Mouse (Mus musculus) G1E (cell line): ENCODE measurements around the gene Mamdc4. TPM values are rescaled to one million over a fixed set of nuclear protein-coding genes. Genes with fewer than 3 reads are reported as not detected.
A peak's percentile ranks its signal among the peaks of the same experiment; 100 is the strongest.

Experiments used
- ATAC-seq: 2 replicates; pipeline ENCODE4 v1.8.0; 2016; ENCODE audit warnings: mild to moderate bottlenecking; ENCODE audit not compliant: insufficient number of reproducible peaks, poor library complexity, low FRiP score, severe bottlenecking; ENCODE audit errors: extremely low read depth
- DNase-seq: peaks from one replicate; pipeline ENCODE4 v3.0.0; 2012; ENCODE audit warnings: low spot score
- H3K27me3 ChIP-seq: 2 replicates; pipeline ENCODE4 v1.6.1; 2012; ENCODE audit warnings: mild to moderate bottlenecking, low read length, inconsistent platforms; ENCODE audit not compliant: insufficient read depth
- H3K36me3 ChIP-seq: replicated peaks from 2 replicates; pipeline ENCODE3; 2012; ENCODE audit warnings: mild to moderate bottlenecking, inconsistent platforms
- H3K4me1 ChIP-seq: 2 replicates; pipeline ENCODE4 v1.6.1; 2012; ENCODE audit warnings: low read depth, low read length, inconsistent platforms, mixed read lengths; ENCODE audit not compliant: insufficient read depth
- H3K4me3 ChIP-seq: 2 replicates; pipeline ENCODE4 v1.5.1; 2012; ENCODE audit warnings: low read depth, mild to moderate bottlenecking, inconsistent platforms, low read length, moderate library complexity, mixed read lengths
- H3K9me3 ChIP-seq: replicated peaks from 2 replicates; pipeline ENCODE4 v1.6.1; 2012; ENCODE audit warnings: inconsistent platforms
- CTCF ChIP-seq: IDR thresholded peaks from 2 replicates; pipeline ENCODE4 v1.5.1; 2012; ENCODE audit warnings: low read depth, low read length, inconsistent platforms, mixed read lengths
- GATA1 ChIP-seq: IDR thresholded peaks from 2 replicates; pipeline ENCODE4 v1.6.1; 2012; ENCODE audit warnings: borderline replicate concordance, low read length, inconsistent platforms, mixed read lengths
- GATA2 ChIP-seq: IDR thresholded peaks from 2 replicates; pipeline ENCODE4 v1.6.1; 2012; ENCODE audit warnings: low read depth, low read length, inconsistent platforms, borderline replicate concordance
- POLR2AphosphoS5 ChIP-seq: IDR thresholded peaks from 2 replicates; pipeline ENCODE4 v1.6.1; 2012; ENCODE audit warnings: low read depth, low read length, inconsistent platforms; ENCODE audit not compliant: insufficient replicate concordance
- TAL1 ChIP-seq: conservative IDR thresholded peaks from 2 replicates; pipeline ENCODE4 v1.6.1; 2012; ENCODE audit warnings: low read depth, low read length, inconsistent platforms, mixed read lengths
- polyA plus RNA-seq: library from polyadenylated mRNA; stranded (reverse); fragments of >175 nt; gene quantifications from 2 replicates; pipeline ENCODE4 v1.2.3, GENCODE M21; 2012
- total RNA-seq, 2 experiments: library from RNA; stranded (forward) in 1 of 2; stranded (reverse) in 1 of 2; fragments of 200-1000 nt in 1 of 2; fragments of >200 nt in 1 of 2; fragmentation: Nextera tagmentation in 1 of 2; gene quantifications; 2 replicates each; pipeline ENCODE4 v1.2.3; 2014 to 2017

Gene Mamdc4
- total and polyA plus RNA-seq, 3 experiments = 1.4 to 4.3 (median 1.9) TPM

DNA sequence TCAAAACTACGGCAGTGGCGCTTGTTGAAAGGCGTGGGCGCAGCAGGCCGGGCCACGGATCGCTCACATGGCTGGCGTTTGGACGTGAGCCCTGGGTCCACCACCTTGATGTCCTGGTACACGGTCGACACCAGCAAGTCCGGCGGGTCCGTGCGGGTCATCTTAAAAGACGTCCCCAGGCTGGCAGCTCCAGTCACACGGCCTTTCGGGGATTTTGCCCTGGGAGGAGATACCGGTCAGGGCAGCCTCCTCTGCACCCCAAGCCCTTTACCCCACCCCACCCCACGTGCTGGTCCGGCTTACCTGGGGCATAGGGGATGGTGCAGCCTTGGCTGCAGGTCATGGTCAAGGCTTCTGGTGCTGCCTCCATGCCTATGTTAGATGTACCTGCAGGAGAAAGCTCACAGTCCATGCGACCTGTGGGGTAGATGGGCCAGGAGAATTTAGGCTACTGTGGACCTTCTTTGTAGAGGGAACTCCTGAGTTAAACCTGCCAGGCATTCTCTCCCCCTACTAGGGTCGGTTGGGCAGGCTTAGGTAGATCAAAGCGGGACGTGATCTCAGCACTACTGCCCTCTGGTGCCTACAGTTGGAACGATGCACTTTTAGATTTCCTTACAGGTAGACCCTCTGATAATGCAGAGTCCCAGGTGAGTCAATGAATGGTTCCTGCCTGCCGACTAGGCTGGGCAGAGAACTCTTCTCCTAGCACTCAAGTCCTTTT, 5.3 kb upstream of the Mamdc4 start:
- no peak for TF ChIP-seq TAL1
- H3K36me3 ChIP-seq = peaks cover 31% of the 10 kb centered on the region
- ATAC-seq (no peak), DNase-seq (no peak)
- H3K4me3 ChIP-seq = peak overlapping the region; percentile 44; the same call in 1 of the 2 replicates
- H3K4me1 ChIP-seq = peaks cover 37% of the 10 kb centered on the region
- peaks cover 4% of the 10 kb centered on the region; the same call in 1 of the 2 replicates for H3K27me3 ChIP-seq
- peaks cover 54% of the 10 kb centered on the region for H3K9me3 ChIP-seq

DNA sequence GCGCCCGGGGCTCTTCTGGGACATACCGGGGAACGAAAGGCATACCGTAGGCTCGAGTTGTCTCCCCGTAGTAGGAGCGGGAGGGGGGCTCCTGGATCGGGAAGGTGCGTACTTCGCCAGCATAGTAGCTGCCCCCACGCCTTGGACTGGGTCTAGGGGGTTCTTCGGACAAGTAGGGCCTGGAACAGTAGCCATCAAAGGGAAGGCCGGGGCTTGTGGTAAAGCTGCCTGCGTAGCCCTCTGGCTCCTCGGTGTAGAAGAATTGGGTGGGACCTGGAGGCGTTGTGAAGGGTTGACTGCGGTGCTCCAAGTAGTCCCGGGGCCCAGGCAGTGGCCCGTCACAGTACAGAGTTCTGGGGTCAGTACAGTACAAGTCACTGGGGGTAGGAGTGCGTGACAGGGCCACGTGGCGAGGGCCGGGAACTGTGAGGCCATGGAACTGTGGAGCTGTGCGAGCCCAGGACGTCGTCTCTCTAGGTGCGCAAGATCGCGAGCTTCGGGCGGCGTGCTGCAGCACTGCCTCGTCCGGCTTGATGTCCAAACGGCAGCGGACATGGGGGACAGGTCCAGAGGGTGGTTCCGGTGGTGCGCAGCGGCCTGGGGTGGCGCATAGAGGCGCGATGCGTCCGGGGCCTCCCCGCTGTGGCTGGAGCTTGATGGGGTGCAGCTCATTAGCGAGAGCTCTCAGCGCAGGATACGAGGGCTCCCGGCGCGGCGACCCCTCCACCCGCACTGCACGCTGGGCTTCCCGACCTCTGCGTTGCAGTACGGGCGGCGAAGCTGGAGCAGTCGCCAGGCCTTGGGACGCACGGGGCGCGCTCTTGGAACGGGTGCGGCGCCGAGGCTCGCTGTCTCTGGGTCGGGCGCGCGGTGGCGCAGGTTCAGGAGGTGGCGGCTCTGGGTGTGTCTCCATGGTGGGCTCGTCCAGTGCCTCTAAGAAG, 4.4 kb upstream of the Mamdc4 start:
- Histone ChIP-seq H3K4me1 (peaks cover 45% of the 10 kb centered on the region), H3K4me3 (peak overlapping the region; percentile 58; the same call in 1 of the 2 replicates), H3K36me3 (peaks cover 23% of the 10 kb centered on the region), H3K9me3 (peaks cover 54% of the 10 kb centered on the region), H3K27me3 (peaks cover 4% of the 10 kb centered on the region; the same call in 1 of the 2 replicates)
- TF ChIP-seq GATA2 (no peak), POLR2AphosphoS5 (no peak), GATA1 (no peak), TAL1 (no peak), CTCF (no peak)
- ATAC-seq (no peak), DNase-seq (no peak)

DNA sequence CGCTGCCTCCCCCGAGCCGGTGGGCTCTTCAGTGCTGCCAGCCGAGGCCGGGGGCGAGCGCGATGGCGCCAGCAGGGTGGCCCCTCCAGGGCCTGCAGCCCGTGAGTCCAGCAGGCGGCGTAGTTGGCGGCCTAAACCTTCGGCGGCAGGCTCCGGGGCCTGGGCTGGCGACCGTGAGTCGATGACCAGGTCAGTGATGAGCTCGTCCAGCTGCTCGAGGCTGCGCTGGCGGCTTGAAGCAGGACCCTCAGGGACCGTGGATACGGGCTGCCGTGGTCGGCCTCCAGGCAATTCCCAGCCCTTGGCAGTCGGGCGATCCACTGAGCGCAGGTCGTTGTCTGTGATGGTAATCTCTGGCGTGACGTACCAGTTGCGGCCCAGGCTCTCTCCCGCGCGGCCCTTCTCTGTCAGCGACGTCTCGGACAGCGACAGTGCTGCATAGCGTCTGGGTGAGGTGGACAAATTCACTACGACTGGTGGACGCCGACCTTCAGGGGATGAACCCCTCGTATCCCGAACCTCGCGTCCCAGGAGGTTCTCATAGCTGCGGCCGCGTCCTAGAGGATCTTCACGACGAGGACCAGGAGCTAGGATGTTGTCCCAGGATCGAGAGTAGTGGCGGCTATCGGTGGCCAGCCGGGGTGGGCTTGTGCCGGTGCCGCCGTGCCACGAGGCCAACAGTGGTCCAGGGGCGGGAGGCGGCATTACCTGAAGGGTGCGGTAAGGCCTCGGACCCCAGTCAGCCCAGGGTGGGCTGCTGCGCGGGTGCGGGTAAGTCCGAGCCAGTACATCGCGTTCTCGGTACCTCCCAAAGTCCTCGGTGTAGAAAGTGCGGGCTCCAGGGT, 3.5 kb upstream of the Mamdc4 start:
- Histone ChIP-seq H3K27me3 (peaks cover 4% of the 10 kb centered on the region; the same call in 1 of the 2 replicates), H3K4me1 (peaks cover 51% of the 10 kb centered on the region), H3K4me3 (peak overlapping the region; percentile 58; the same call in 1 of the 2 replicates), H3K36me3 (peaks cover 17% of the 10 kb centered on the region), H3K9me3 (peaks cover 54% of the 10 kb centered on the region)
- no peak for DNase-seq
- TF ChIP-seq POLR2AphosphoS5 = no peak
- no peak for TF ChIP-seq GATA2
- no peak for TF ChIP-seq TAL1
- TF ChIP-seq GATA1 = no peak
- no peak for TF ChIP-seq CTCF
- no peak for ATAC-seq

DNA sequence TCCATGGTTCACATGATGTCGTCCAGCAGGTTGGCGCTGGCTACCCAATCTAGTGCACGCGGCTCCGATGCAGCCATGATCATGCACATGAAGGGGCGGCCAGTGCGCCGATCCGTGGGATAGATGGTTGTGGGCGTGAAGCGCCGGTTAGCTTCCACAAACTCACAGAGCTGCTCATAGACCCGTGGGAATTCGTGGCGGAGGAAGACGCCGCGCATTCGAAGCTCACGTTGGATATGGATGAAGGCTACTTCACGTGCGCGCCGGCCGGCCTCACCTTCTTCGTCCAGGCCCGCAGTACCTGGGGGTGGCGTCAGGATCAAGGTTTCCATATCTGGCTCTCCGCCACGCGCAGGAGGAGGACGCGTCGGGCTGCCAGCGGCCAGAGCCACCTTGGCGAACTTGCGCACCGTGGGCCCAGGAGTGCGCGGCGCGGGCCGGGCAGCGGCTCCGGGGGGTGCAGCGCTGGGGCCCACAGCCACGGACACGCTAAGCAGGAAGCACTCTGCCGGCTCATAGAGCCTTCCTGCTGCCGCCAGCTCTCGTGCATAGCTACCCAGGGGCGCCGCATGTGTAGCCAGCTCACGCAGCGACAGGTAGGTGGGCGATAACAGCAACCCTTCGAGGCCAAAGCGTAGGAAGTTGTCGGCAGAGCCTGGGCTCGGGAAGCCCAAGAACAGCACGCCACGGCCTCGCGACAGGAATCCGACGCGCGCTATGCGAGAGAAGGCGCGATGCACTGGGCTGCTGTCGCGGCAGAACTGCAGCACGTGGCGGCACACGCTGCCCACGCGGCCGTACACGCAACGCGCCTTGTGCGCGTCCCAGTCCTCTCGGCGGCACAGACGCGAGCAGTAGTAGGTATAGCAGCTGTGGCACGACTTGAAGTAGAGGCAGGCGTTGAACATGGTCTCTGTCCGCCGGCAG, 2.6 kb upstream of the Mamdc4 start:
- TF ChIP-seq GATA2 (no peak), GATA1 (no peak), POLR2AphosphoS5 (no peak), TAL1 (no peak)
- no peak for ATAC-seq

DNA sequence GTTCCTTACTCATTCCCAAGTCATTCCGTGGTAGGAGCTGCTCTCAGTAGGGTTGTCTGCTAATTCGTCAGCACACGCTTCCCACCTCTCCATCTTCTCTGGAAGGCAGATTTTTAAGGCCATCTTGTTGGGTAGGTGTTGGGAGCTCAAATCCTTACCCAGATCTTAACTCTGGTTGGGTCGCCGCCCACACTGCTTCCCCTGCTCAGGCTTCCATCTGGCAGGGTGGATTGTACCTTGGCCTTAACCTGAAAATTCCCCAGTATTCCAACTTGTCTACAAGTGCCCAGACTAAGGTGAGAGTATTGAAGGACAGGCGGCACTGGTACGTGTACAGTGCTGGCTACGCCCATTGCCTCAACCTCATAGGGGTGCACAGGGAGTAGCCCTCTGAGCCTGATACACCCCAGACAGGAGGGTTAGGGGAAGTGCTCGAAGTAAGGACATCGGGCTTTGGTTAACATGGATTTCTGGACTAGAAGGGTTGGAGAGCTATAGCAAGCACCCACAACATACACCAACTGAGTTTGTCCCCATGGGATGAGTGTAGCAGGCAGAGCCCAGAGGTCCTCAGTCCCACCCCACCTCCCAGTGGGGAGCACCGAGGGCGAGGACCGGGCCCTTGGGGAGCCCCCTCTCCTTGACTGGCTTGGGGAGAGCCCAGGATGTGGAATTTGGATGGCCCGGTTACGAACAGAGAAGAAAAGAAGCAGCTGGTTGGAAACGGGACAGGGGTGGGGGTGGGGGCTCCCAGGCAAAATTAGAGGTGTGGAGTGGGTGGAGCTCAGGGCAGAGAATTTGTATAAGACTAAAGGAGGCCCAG, 1.6 kb upstream of the Mamdc4 start:
- Histone ChIP-seq H3K27me3 (peaks cover 4% of the 10 kb centered on the region; the same call in 1 of the 2 replicates), H3K9me3 (peaks cover 54% of the 10 kb centered on the region), H3K36me3 (peaks cover 19% of the 10 kb centered on the region), H3K4me3 (peak overlapping the region; percentile 58; the same call in 1 of the 2 replicates), H3K4me1 (peaks cover 41% of the 10 kb centered on the region)
- no peak for ATAC-seq
- TF ChIP-seq GATA1 (no peak), TAL1 (no peak), POLR2AphosphoS5 (no peak), GATA2 (no peak), CTCF (no peak)
- DNase-seq = no peak

More for the DNA sequence above, 2.6 kb upstream of the Mamdc4 start:
- peaks cover 4% of the 10 kb centered on the region; the same call in 1 of the 2 replicates for H3K27me3 ChIP-seq
- no peak for DNase-seq
- peaks cover 16% of the 10 kb centered on the region for H3K36me3 ChIP-seq
- H3K4me1 ChIP-seq = peaks cover 50% of the 10 kb centered on the region
- H3K4me3 ChIP-seq = peak overlapping the region; percentile 58
- H3K9me3 ChIP-seq = peaks cover 54% of the 10 kb centered on the region
